ENCODE assay signal across 9 mouse cellular contexts in genomic region chr8:60594761-60595160, GRCm38 (mm10). TPM values are rescaled to one million over a fixed set of nuclear protein-coding genes. Genes with fewer than 3 reads are reported as not detected.
DNase-seq lines count a peak whose midpoint lies in the region; ATAC-seq and TF ChIP-seq lines count a peak whose summit lies in the region.
"Had no signal": no experiment of that assay in that cellular context is flagged by ENCODE, and none has a peak within 500 bp of the region (broad histone marks: within the 10 kb centered on the region; RNA-seq: fewer than 3 reads in every experiment).

No protein-coding gene starts in this region.

- no peaks in the 10 kb centered on the region for H3K9me3 ChIP-seq in intestine, postnatal 0 days (ENCODE audit: control insufficient read depth)
- no peaks in the 10 kb centered on the region for H3K9me3 ChIP-seq in intestine, embryonic 16.5 days (ENCODE audit: control insufficient read depth, low read length)
- H3K9me3 ChIP-seq in E14TG2a.4 (ENCODE audit: low read length), result no peaks in the 10 kb centered on the region
- no peaks in the 10 kb centered on the region for H3K9me3 ChIP-seq in forebrain, embryonic 13.5 days (replicated peaks)
- H3K9me3 ChIP-seq: neural tube, embryonic 12.5 days had no signal

- no peak overlapping the region for H3K27ac ChIP-seq in intestine, postnatal 0 days (ENCODE audit: low read depth, low read length)
- H3K27ac ChIP-seq in intestine, embryonic 16.5 days (ENCODE audit: low read length), result no peak overlapping the region
- no peak overlapping the region for H3K27ac ChIP-seq in forebrain, embryonic 13.5 days
- H3K27ac ChIP-seq: neural tube, embryonic 12.5 days had no signal

- H3K4me3 ChIP-seq in intestine, postnatal 0 days (ENCODE audit: low read depth, low read length), result no peak overlapping the region
- no peak overlapping the region for H3K4me3 ChIP-seq in intestine, embryonic 16.5 days (ENCODE audit: low read length)
- H3K4me3 ChIP-seq in E14TG2a.4 (replicated peaks; ENCODE audit: low read length), result no peak overlapping the region
- no peak overlapping the region for H3K4me3 ChIP-seq in forebrain, embryonic 13.5 days
- H3K4me3 ChIP-seq: neural tube, embryonic 12.5 days had no signal

- H3K4me2 ChIP-seq in intestine, postnatal 0 days (replicated peaks; ENCODE audit: low read depth), result no peak overlapping the region
- H3K4me2 ChIP-seq in intestine, embryonic 16.5 days (ENCODE audit: low read depth, low read length), result no peak overlapping the region
- no peak overlapping the region for H3K4me2 ChIP-seq in forebrain, embryonic 13.5 days
- H3K4me2 ChIP-seq: neural tube, embryonic 12.5 days had no signal

- H3K36me3 ChIP-seq in intestine, postnatal 0 days (ENCODE audit: control insufficient read depth, insufficient read depth), result no peaks in the 10 kb centered on the region
- no peaks in the 10 kb centered on the region for H3K36me3 ChIP-seq in intestine, embryonic 16.5 days (ENCODE audit: control insufficient read depth, insufficient read depth, low read length)
- H3K36me3 ChIP-seq in E14TG2a.4 (ENCODE audit: insufficient read depth, low read length), result no peaks in the 10 kb centered on the region
- no peaks in the 10 kb centered on the region for H3K36me3 ChIP-seq in forebrain, embryonic 13.5 days (ENCODE audit: poor library complexity, severe bottlenecking)
- H3K36me3 ChIP-seq: neural tube, embryonic 12.5 days had no signal

- no peak for ATAC-seq in intestine, postnatal 0 days
- ATAC-seq in intestine, embryonic 16.5 days, result no peak
- no peak for ATAC-seq in forebrain, embryonic 13.5 days

- H3K4me1 ChIP-seq in intestine, postnatal 0 days (replicated peaks; ENCODE audit: control insufficient read depth, insufficient read depth, low read length), result no peaks in the 10 kb centered on the region
- no peaks in the 10 kb centered on the region for H3K4me1 ChIP-seq in intestine, embryonic 16.5 days (ENCODE audit: control insufficient read depth, insufficient read depth, low read length)
- peaks cover 11% of the 10 kb centered on the region for H3K4me1 ChIP-seq in E14TG2a.4 (replicated peaks; ENCODE audit: low read depth, low read length)
- no peaks in the 10 kb centered on the region for H3K4me1 ChIP-seq in forebrain, embryonic 13.5 days
- H3K4me1 ChIP-seq: neural tube, embryonic 12.5 days had no signal

- H3K27me3 ChIP-seq in intestine, postnatal 0 days (replicated peaks; ENCODE audit: control insufficient read depth, insufficient read depth, low read length), result no peaks in the 10 kb centered on the region
- no peaks in the 10 kb centered on the region for H3K27me3 ChIP-seq in intestine, embryonic 16.5 days (replicated peaks; ENCODE audit: control insufficient read depth, insufficient read depth, low read length)
- no peaks in the 10 kb centered on the region; the same call in 1 of the 2 replicates for H3K27me3 ChIP-seq in E14TG2a.4 (ENCODE audit: insufficient read depth, low read length)
- H3K27me3 ChIP-seq in forebrain, embryonic 13.5 days, result no peaks in the 10 kb centered on the region
- H3K27me3 ChIP-seq: neural tube, embryonic 12.5 days had no signal

- TF ChIP-seq CTCF in intestine, postnatal 0 days (IDR thresholded peaks at IDR 0.05; ENCODE audit: low read depth), result peak; percentile 62
- TF ChIP-seq CTCF in E14TG2a.4 (conservative IDR thresholded peaks at IDR 0.05; ENCODE audit: low read length), result peak; percentile 57

- 70% methylated on average over 3 of the region's 3 CpGs for WGBS in intestine, postnatal 0 days
- WGBS in intestine, embryonic 16.5 days, result 65% methylated on average over 3 of the region's 3 CpGs
- WGBS in forebrain, embryonic 13.5 days, result 76% methylated on average over 3 of the region's 3 CpGs

- no peak overlapping the region for H3K9ac ChIP-seq in intestine, postnatal 0 days (ENCODE audit: low read depth, low read length)
- H3K9ac ChIP-seq in intestine, embryonic 16.5 days (ENCODE audit: low read depth, low read length), result no peak overlapping the region
- H3K9ac ChIP-seq in forebrain, embryonic 13.5 days, result no peak overlapping the region
- H3K9ac ChIP-seq: neural tube, embryonic 12.5 days had no signal

- DNase-seq in ZHBTc4 (ENCODE audit: low read depth, low spot score), result peak; percentile 54
- peak; percentile 15 to 66 for DNase-seq in frontal cortex, postnatal 36 days (ENCODE audit: low spot score in 2 of 2)
- peak; percentile 5 for DNase-seq in lung, postnatal 14 days
- no peak for DNase-seq in spleen, postnatal 14 days (ENCODE audit: low spot score in 2 of 2)

RNA-seq across cellular contexts. Expression of gene Mfap3l, which starts 37.9 kb away (rescaled TPM):
- polyA plus RNA-seq in intestine, postnatal 0 days (2015; fragmentation: Nextera tagmentation; extraction: Ambion mirVana), result 0.99 and 1.1 TPM in 2 replicates
- polyA plus RNA-seq in intestine, embryonic 16.5 days (2015; fragmentation: Nextera tagmentation; extraction: Ambion mirVana), result 0.78 and 0.99 TPM in 2 replicates
- 0.67 and 0.98 TPM in 2 replicates for polyA plus RNA-seq in forebrain, embryonic 13.5 days (2015; fragmentation: Nextera tagmentation; extraction: Ambion mirVana)

Comparison
In these comparisons a context has a peak if more than half of its experiments do, and no peak if none do; other contexts are left out.
1. DNase-seq: peak in ZHBTc4 (single experiment), frontal cortex, postnatal 36 days (2 of 2) and lung, postnatal 14 days (single experiment); none in spleen, postnatal 14 days (0 of 2).